Mouse (Mus musculus) CD8-positive naive resting alpha-beta T cell, adult 2 months (primary cell): ENCODE data around the gene Slc19a1.

Experiments
- DNase-seq, 2 experiments: peaks; one replicate each; pipeline ENCODE4 v3.0.0; 2022; ENCODE audit warnings: low read depth in 2 of 2, low spot score in 2 of 2

Slc19a1 gene

GRCm38 (mm10) chr10:77091538-77092097, 59.6 kb downstream of the Slc19a1 start:
- no peak for DNase-seq

GRCm38 (mm10) chr10:77093817-77094216, 61.8 kb downstream of the Slc19a1 start:
- DNase-seq: no peak

GRCm38 (mm10) chr10:77095666-77096065, 63.6 kb downstream of the Slc19a1 start:
- DNase-seq: no peak

GRCm38 (mm10) chr10:77097006-77097889, 65.2 kb downstream of the Slc19a1 start:
- DNase-seq: no peak

- DNase-seq: no peak
Observed at GRCm38 (mm10) chr10:77097890-77098200, 65.8 kb downstream of the Slc19a1 start.

- no peak for DNase-seq
Observed at GRCm38 (mm10) chr10:77098619-77099018, 66.6 kb downstream of the Slc19a1 start.

GRCm38 (mm10) chr10:77099777-77100176, 67.7 kb downstream of the Slc19a1 start:
- DNase-seq: no peak

- no peak for DNase-seq
Observed at GRCm38 (mm10) chr10:77103689-77104088, 71.6 kb downstream of the Slc19a1 start.

- no peak for DNase-seq
Observed at GRCm38 (mm10) chr10:77104327-77104726, 72.3 kb downstream of the Slc19a1 start.

- no peak for DNase-seq
Observed at GRCm38 (mm10) chr10:77108106-77108505, 76.1 kb downstream of the Slc19a1 start.

GRCm38 (mm10) chr10:77110010-77110409, 78.0 kb downstream of the Slc19a1 start:
- no peak for DNase-seq
